Mouse (Mus musculus): ENCODE measurements at regions not wholly inside any gene's neighbourhood (a gene's known extent, or its start where the extent isn't known, plus 50 kb on each side); places are given as distances from the start of the nearest gene placed in this dataset.
A peak's percentile ranks its signal among the peaks of the same experiment; 100 is the strongest.

- no peak overlapping the region for H3K27ac ChIP-seq (ENCODE audit: control insufficient read depth, insufficient read depth, low read length)
- no peaks in the 10 kb centered on the region for H3K36me3 ChIP-seq (ENCODE audit: control insufficient read depth, insufficient read depth, low read length)
- H3K4me3 ChIP-seq (ENCODE audit: control insufficient read depth, insufficient read depth, low read length): no peak overlapping the region
- WGBS: 18% methylated on average over 5 of the region's 5 CpGs
- peak; percentile 20 for DNase-seq
- TF ChIP-seq CTCF (IDR thresholded peaks at IDR 0.05; ENCODE audit: borderline replicate concordance, control insufficient read depth, extremely low read depth, insufficient read depth, low read length, poor library complexity) (no peak), POLR2A (IDR thresholded peaks at IDR 0.05; ENCODE audit: control insufficient read depth, extremely low read depth, insufficient read depth, low read length, poor library complexity) (no peak)
- H3K27me3 ChIP-seq (ENCODE audit: control insufficient read depth, insufficient read depth, low read length): no peaks in the 10 kb centered on the region
- H3K4me1 ChIP-seq (replicated peaks; ENCODE audit: control insufficient read depth, insufficient read depth, low read length): no peaks in the 10 kb centered on the region
Measured at GRCm38 (mm10) chrX:107577501-107577900, 90.3 kb upstream of the Tbx22 start.
